Mouse (Mus musculus) midbrain, embryonic 14.5 days (tissue): Measurements from ENCODE around the gene Lrrc75a. TPM values are rescaled to one million over a fixed set of nuclear protein-coding genes. Genes with fewer than 3 reads are reported as not detected.

Source experiments
- ATAC-seq: fragments of 200-750 bp; cut with Nextera tagmentation; 2 replicates; pipeline ENCODE4 v1.8.0; 2017; ENCODE audit warnings: moderate number of reproducible peaks, moderate library complexity; ENCODE audit not compliant: low FRiP score, low TSS enrichment
- DNase-seq: peaks from one replicate; pipeline ENCODE4 v3.0.0-alpha.2; 2015
- H3K27ac ChIP-seq: fragments of 300-500 bp; sonication (generic); replicated peaks from 2 replicates; pipeline ENCODE4 v1.5.1; 2014; ENCODE audit warnings: mild to moderate bottlenecking, low read depth, low read length, moderate library complexity
- H3K27me3 ChIP-seq: fragments of 300-500 bp; sonication (generic); 2 replicates; pipeline ENCODE4 v1.6.1; 2014; ENCODE audit warnings: low read length, control low read depth, mixed read lengths; ENCODE audit not compliant: control insufficient read depth, insufficient read depth
- H3K36me3 ChIP-seq: fragments of 300-500 bp; sonication (generic); 2 replicates; pipeline ENCODE4 v1.6.1; 2014; ENCODE audit warnings: low read length, control low read depth; ENCODE audit not compliant: control insufficient read depth, insufficient read depth
- H3K4me1 ChIP-seq: fragments of 300-500 bp; sonication (generic); 2 replicates; pipeline ENCODE4 v1.6.1; 2014; ENCODE audit warnings: mild to moderate bottlenecking, antibody characterized with exemption, low read length, control low read depth; ENCODE audit not compliant: control insufficient read depth, insufficient read depth
- H3K4me2 ChIP-seq: fragments of 300-500 bp; sonication (generic); 2 replicates; pipeline ENCODE4 v1.6.1; 2014; ENCODE audit warnings: mild to moderate bottlenecking, low read length, moderate library complexity
- H3K4me3 ChIP-seq: fragments of 300-500 bp; sonication (generic); replicated peaks from 2 replicates; pipeline ENCODE4 v1.5.1; 2014; ENCODE audit warnings: low read depth, low read length
- H3K9ac ChIP-seq: fragments of 300-500 bp; sonication (generic); replicated peaks from 2 replicates; pipeline ENCODE4 v1.6.1; 2014; ENCODE audit warnings: mild to moderate bottlenecking, low read length, moderate library complexity
- H3K9me3 ChIP-seq: fragments of 300-500 bp; sonication (generic); 2 replicates; pipeline ENCODE4 v1.6.1; 2016; ENCODE audit warnings: low read length, control low read depth, mixed read lengths; ENCODE audit not compliant: control insufficient read depth
- WGBS: fragments of 180-500 bp; shearing (Covaris S2); extraction: QIAGEN DNeasy Blood & Tissue Kit; methylation state at CpG from one replicate; pipeline ENCODE4 v1.1.7; 2014; 5-methylcytosine and 5-hydroxymethylcytosine counted together
- polyA plus RNA-seq: library from polyadenylated mRNA; unstranded; fragments of >200 nt; fragmentation: Nextera tagmentation; extraction: Ambion mirVana; gene quantifications from 2 replicates; pipeline ENCODE4 v1.2.1, GENCODE M21; 2014

Gene Lrrc75a
- polyA plus RNA-seq, 1 experiment from 2014 or later, result 11.1 TPM

DNA sequence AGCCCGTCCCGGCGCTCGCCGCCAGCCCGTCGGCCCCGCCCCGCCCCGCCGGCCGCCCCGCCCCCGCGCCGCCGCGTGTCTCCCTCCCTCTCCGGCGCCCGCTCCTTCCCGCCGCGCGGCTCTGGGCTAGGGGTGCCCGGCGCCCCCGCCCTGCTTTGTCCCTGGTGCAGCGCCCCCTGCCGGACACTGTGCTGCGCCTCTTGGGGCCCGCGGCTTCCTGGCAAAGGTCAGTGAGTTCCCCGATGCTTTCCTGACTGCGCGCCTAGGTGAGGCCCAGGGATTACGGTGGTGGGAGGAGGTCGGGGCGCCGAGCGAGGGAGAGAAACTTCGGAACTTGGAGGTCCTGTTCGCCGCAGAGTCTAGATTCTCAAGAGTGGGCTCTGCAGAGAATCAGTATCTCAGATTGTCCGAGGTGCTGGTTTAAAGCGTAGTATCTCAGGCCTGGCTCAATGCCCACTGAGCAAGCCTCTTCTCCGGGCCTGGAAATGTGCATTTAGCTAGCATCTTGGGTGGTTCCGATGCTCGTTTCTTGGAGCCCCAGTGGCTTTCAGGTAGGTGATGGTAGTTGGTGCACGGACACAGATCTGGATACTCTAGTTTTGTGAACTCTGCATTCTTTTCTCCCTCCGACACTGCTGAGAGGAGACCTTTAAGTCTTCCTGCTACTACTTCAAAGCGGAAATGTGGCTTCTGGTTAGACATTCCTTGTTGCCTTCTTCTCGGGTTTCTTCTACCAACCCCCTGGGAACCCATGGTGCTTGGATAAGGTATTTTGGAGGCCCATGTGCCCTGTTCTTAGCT, 468 bp upstream of the Lrrc75a start, which contains the start of gene Mmgt2:
TSS of gene Mmgt2 (plus strand) at position 74 of the 801 bp plus-strand sequence.
- WGBS, result under 1% methylated on average over 38 of the region's 53 CpGs
- H3K9me3 ChIP-seq, result no peaks in the 10 kb centered on the region
- peak within 1 kb of the TSS; percentile 96 for H3K4me2 ChIP-seq
- H3K4me3 ChIP-seq, result peak within 1 kb of the TSS; percentile 77
- peak; percentile 86 for ATAC-seq
- H3K9ac ChIP-seq, result peak within 1 kb of the TSS; percentile 85
- H3K4me1 ChIP-seq, result peaks cover 33% of the 10 kb centered on the region
- H3K36me3 ChIP-seq, result no peaks in the 10 kb centered on the region
- H3K27me3 ChIP-seq, result no peaks in the 10 kb centered on the region
- peak; percentile 95 for DNase-seq
- H3K27ac ChIP-seq, result peak within 1 kb of the TSS; percentile 63

DNA sequence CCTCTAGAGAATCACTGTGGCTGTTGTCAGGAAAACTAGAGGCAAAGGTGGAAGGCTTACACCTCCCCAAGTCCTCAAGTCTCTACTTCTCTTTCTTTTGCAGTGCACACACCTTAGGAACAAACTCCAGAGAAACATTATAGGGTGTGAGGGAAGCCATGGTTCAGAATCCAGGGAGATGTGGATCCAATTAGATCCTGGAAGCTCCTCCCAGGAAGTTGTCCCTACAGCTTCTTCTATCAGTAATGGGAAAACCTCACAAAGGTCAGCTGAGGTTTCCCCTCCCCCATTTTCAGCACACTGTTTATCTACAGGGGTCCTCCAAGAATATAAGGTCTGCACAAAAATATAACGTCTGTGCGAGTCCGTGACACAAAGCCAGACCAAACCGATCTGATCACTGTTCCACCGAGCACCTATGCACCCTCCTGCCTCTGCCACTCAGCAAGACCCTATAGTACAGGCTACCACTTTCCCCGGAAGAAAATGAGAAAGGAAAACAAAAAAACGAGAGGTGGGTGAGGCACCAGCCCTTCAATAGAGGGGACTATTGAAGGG, 1.3 kb downstream of the Lrrc75a start:
- H3K9me3 ChIP-seq, result no peaks in the 10 kb centered on the region
- H3K9ac ChIP-seq, result peak overlapping the region; percentile 85; the same call in 1 of the 2 replicates
- DNase-seq (no peak), ATAC-seq (no peak)
- H3K27me3 ChIP-seq, result no peaks in the 10 kb centered on the region
- peak overlapping the region; percentile 77 for H3K4me3 ChIP-seq
- no peak overlapping the region for H3K27ac ChIP-seq
- 55% methylated on average over 7 of the region's 7 CpGs for WGBS
- peak overlapping the region; percentile 96 for H3K4me2 ChIP-seq
- H3K36me3 ChIP-seq, result no peaks in the 10 kb centered on the region
- H3K4me1 ChIP-seq, result peaks cover 38% of the 10 kb centered on the region

DNA sequence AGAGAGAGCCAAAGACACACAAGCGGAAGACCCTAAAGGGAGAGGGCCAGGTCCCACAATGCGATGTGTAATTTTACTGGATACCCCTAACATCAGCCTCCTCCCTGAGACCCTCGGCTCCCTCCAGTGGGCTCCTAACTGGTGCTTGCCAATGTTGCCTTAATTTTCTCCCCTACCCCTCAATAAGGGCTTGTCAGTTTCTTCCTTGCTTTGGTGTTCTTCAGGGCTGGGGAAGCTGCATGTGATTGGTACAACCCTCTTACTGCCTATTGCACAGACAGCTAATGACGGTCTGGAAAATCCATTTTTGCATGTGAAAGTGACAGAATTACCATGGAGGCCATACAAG, 1.9 kb downstream of the Lrrc75a start:
- Histone ChIP-seq H3K4me3 (peak overlapping the region; percentile 77), H3K36me3 (no peaks in the 10 kb centered on the region), H3K9ac (peak overlapping the region; percentile 43; the same call in 1 of the 2 replicates), H3K4me2 (peak overlapping the region; percentile 96), H3K27ac (no peak overlapping the region), H3K4me1 (peaks cover 38% of the 10 kb centered on the region), H3K27me3 (no peaks in the 10 kb centered on the region), H3K9me3 (no peaks in the 10 kb centered on the region)
- 34% methylated on average over 4 of the region's 4 CpGs for WGBS
- no peak for ATAC-seq
- DNase-seq, result no peak

DNA sequence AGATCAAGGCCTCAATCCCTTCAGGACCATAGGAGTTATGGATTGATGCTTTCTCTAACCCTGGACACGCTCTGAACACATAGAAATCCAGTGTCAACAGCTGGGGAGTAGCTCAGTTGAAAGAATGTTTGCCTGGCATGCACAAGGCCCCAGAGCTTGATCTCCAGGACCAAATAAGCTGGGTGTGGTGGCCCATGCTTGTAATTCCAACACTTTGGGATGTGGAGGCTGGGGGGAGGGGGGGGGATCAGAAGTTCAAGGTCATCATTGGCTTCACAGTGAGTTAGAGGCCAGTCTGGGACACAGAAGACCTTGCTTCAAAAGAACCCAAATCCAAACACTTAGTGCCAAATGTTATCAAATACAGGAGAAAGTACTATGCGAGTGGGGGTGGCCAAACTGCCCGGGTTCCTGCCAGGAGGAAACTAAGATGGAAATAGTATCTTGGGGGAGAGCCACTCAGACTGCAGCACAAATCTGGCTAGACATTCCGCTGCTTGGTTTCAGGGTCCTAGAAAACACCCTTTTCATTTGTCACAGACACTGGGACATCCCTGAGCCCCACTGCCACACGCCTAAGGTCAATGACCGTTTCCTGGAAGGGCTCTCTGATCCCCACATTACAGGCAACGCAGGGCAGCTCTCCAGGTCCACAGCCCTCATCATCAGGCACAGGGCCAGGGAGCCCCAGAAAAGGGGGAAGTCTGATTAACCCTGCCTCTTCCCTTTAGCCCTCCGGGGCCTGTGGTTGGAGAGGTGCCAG, 2.4 kb downstream of the Lrrc75a start:
- Histone ChIP-seq H3K27me3 (no peaks in the 10 kb centered on the region), H3K4me1 (peaks cover 38% of the 10 kb centered on the region), H3K4me2 (peak overlapping the region; percentile 96), H3K9me3 (no peaks in the 10 kb centered on the region), H3K9ac (peak overlapping the region; percentile 43), H3K36me3 (no peaks in the 10 kb centered on the region), H3K27ac (peak overlapping the region; percentile 5; the same call in 1 of the 2 replicates), H3K4me3 (peak overlapping the region; percentile 77)
- ATAC-seq (no peak), DNase-seq (peak; percentile 59)
- WGBS, result 44% methylated on average over 8 of the region's 8 CpGs

DNA sequence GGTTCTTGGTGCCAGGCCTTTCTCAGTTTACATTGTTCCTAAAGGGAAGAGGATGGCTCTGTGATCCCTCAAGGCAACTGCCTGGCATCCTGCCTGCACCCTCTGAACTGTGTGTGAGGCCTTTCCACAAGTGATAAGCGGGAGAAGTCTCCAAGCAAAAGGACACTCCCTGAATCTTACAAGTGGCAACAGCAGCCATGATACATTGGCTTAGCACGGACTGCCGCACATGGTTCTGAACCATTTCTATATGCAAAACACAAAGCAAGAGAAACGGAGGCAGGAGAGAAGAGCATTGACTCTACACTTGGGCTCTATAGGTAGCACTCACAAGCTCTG, 3.0 kb downstream of the Lrrc75a start:
- H3K27ac ChIP-seq, result peak overlapping the region; percentile 5; the same call in 1 of the 2 replicates
- no peak overlapping the region for H3K4me3 ChIP-seq
- 73% methylated on average over 4 of the region's 4 CpGs for whole genome bisulfite sequencing
- H3K9ac ChIP-seq, result peak overlapping the region; percentile 43
- no peaks in the 10 kb centered on the region for H3K9me3 ChIP-seq
- peak overlapping the region; percentile 96 for H3K4me2 ChIP-seq
- no peaks in the 10 kb centered on the region for H3K36me3 ChIP-seq
- peaks cover 38% of the 10 kb centered on the region for H3K4me1 ChIP-seq
- DNase-seq (no peak), ATAC-seq (no peak)
- H3K27me3 ChIP-seq, result no peaks in the 10 kb centered on the region

DNA sequence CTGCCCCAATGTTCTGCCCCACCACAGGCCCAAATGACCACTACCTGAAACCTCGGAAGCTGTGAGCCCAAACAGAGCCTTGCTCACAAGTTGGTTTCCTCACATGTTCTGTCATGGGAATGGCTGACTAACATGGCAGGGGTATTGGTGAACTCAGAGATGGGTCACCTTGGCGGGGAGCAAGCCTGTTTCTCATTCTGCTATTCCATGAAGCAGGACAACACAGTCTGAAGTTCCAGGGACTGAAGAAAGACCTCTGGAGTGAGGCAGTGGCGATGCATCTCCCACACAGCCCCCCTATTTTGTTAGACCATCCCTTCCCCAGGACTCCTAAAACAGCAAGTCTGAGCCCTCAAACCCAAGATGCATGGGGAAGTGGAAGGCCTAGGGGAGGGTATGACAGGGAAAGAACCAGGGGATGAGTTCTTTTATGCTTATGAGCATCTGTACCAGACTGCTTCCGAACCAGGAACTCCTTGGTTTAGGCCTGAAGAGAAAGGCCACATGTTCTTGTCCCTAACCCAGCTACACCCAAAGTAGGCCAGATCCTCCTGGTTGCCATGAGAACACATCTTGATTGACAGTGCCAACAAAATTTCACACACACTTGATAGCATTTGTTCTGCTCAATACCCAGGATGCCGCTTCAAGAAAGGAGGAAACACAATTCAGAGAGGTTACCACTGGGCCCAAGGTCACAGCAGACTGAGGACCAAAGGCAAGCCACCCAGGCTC, 3.6 kb downstream of the Lrrc75a start:
- H3K9me3 ChIP-seq, result no peaks in the 10 kb centered on the region

DNA sequence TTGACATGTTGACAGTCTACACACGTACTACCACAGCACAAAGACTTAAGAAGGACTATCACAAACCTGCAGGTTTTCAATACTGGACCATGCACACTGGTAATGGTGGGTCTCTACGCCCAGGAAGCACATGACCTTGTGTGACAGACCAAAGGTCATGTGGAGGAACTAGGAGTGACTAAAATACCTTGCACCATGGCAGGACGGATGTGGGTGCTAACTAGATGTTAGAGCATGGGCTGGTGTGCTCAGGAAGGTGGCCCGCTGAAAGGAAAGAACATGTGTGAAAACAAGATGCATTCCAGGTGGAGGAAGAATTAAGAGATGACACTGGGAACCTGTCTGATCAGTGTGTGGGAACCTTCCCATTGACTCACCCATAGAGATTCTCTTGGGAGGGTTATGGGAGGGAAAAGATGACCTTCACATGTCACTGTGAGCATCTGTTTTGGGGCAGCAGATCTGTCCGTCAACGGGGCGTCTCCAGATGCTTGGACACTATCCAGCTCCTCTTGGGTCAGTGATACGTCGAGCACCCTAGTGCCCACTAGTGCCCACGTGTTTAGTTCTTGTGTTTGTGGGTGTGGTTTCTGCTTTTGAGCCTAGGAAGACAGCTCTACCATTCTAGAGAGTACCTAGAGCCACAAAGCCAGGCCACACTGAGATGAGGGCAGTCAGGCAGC, 4.5 kb downstream of the Lrrc75a start:
- H3K4me3 ChIP-seq, result no peak overlapping the region
- DNase-seq (no peak), ATAC-seq (no peak)
- H3K4me1 ChIP-seq, result peaks cover 35% of the 10 kb centered on the region
- H3K27me3 ChIP-seq, result no peaks in the 10 kb centered on the region
- no peak overlapping the region for H3K9ac ChIP-seq
- no peaks in the 10 kb centered on the region for H3K9me3 ChIP-seq
- H3K4me2 ChIP-seq, result no peak overlapping the region
- WGBS, result 89% methylated on average over 10 of the region's 10 CpGs
- H3K36me3 ChIP-seq, result no peaks in the 10 kb centered on the region
- peak overlapping the region; percentile 49; the same call in 1 of the 2 replicates for H3K27ac ChIP-seq

More for the DNA sequence above, 3.6 kb downstream of the Lrrc75a start:
- WGBS, result 71% methylated on average over 5 of the region's 5 CpGs
- ATAC-seq, result no peak
- no peak for DNase-seq
- no peak overlapping the region for H3K9ac ChIP-seq
- no peak overlapping the region for H3K27ac ChIP-seq
- H3K4me2 ChIP-seq, result no peak overlapping the region
- no peak overlapping the region for H3K4me3 ChIP-seq
- H3K36me3 ChIP-seq, result no peaks in the 10 kb centered on the region
- no peaks in the 10 kb centered on the region for H3K27me3 ChIP-seq
- peaks cover 38% of the 10 kb centered on the region for H3K4me1 ChIP-seq
